Mouse (Mus musculus) cerebellum, postnatal 10 days (tissue): ENCODE measurements at regions not wholly inside any gene's neighbourhood (a gene's known extent, or its start where the extent isn't known, plus 50 kb on each side); places are given as distances from the start of the nearest gene placed in this dataset.

Experiments
- DNase-seq, 2 experiments: peaks; one replicate each; pipeline ENCODE4 v3.0.0; 2021; ENCODE audit warnings: mixed read lengths in 2 of 2

DNA sequence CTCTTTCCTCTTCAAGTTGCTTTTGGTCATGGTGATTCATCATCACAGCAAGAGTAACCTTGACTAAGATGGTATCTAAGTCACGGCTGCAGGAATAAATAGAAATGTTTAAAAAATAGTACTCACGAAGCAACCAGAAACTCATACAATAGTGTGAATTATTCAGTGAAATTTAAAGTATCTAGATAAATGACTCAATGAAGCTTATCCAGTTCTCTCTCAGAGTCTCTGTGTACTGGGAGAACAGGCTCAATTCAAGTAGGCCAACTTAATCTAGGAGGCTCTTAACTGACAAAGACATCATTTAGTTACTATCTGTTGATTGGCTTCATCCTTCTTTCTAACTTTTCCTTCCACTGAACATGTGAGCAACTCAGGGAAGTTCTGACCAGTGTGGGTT lies 175.5 kb upstream of the Pcdh15 start:
- DNase-seq, result no peak

DNA sequence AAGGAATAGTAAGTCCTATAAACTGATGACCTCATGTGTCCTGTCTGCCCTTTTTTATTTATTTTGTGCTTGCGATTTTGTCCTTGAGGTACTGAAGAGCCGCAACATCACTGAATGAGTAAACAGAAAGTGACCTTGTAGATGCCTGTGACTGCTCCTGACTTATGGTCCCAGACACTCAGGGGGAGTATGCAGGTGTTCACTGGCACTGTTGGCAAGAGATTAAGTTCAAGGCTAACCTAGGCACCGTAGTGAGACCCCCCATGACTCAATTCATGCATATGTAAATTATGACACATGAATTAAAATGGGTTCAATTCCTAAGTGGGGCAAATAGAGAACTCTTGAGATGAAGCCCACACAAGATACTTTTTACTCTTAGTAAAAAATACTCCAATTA lies 142.2 kb upstream of the Pcdh15 start:
- no peak for DNase-seq

DNA sequence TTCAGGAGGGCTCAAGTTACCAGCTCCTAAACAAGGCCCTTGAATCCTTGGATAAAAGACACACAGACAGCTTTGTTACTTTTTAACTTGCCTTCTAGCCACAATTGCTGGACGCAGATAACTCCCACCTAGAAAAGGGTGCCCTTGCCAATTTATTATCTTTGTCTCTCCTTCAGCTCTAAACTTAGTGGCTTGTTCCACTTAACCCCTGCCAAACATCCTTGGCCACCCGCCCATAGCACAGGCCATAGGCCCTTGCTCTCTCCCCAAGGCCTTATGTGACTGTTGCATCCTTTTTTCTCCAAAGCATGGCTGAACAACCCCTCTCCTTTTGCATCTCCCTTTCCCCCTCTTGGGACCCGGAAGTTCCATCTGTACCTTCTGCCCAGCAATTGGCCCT lies 139.1 kb upstream of the Pcdh15 start:
- peak; percentile 14 to 22 for DNase-seq

DNA sequence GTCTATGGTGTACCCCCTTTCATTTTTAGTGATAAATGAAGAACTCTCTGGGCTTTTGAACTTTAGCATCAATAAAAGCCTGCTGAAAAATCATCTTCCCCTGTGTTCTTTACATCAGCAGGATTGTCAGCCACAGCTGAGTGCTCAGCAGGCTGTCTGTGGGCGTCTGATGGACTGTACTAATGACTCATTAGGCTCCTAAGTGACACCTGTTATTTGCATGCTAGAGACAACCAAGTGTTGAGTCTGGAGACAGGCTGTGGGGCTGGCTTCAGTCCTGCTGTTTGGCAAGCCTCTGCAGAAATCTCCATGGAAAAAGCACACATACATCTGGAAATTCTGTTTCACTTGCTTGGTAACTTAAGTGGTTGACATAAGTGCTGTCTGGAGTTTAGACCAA lies 117.8 kb upstream of the Pcdh15 start:
- no peak for DNase-seq

DNA sequence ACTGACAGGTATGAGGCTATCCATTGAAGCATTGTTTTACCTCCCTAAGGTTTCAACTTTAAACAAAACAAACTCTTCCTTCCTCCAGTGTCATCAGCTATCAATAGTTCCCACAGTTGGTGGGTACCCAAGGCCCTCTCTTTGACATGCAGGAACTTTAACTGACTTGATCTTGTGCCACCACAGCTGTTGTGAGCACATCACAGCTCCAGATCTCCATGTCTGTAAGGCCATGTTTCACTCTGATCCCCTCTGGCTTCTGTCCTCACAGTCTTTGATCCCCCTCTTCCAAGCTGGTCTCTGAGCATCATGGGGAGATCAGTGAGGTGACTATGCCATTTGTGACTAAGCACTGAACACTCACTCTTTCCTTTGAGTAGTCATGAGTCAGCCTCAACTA lies 110.8 kb upstream of the Pcdh15 start:
- no peak for DNase-seq

DNA sequence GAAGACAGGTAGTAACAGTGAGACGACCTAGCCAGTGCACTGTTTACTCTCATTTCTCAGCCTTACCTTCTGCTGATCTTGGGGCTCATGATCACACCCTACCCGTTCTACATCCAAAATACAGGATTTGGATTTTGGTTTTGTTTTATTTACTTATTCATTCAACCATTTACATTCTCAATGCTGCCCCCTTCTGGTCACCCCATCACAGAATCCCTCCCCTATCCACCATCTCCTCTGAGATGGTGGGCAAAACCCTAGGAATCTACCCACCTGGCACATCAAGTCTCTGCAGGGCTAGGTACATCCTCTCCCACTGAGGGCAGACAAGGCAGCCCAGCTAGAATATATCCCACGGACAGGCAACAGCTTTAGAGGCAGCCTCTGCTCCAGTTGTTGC lies 88.2 kb upstream of the Pcdh15 start:
- DNase-seq, result peak; percentile 6 to 13

DNA sequence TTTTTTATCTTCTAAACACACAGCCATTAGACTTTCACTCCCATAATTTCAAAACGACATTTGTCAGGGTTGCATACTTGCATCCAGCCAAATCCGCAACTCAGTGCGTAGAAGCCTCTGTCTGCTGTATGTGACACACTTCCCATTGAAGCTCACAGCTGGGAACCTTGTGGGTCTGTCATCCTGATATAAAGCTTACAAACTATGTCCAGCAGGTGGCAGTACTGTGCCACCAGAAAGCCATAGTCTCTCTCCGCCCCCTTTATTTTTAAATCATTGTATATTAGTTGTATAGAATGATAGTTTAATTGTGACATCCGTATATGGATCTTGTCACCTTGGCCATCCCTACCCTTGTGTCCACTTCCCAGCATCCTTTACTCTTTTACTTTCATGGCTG lies 87.3 kb upstream of the Pcdh15 start:
- DNase-seq, result peak in 1 of 2 experiments; percentile 8

DNA sequence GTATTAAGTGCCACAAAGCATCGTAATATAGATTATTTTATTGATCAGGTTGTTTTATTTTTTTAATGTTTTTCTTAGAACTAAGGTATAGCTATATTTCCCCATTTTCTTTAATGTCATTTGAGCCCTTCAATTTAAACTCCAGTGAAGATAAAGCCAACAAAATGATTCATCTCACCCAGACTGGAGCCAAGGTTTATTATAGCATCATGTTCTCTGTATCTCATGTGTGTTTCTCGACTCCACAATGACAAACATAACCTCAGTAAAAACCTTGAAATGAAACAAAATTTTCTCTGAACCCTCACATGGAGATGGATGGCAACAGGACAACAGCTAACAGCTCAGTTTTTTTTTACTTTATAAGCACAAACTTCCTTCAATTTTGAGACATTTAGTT lies 61.7 kb upstream of the Pcdh15 start:
- DNase-seq, result no peak

DNA sequence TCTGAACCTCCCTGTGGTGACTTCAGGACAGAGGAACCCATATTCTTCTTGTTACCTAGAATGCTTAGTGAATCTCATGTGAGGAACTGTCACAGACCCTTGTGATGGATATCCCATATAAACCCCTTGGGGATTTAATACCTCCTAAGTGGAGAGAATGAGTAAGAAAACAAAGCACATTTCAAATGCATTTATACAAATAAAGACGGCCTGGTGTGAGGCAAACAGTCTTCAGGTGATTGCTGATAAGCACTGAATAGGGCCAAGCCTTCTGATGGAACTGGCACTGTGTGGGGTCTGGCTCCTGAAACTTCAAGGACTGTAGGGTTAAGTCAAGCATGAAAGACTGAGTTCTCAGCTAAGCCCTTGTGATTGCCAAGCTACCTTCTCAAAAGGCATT lies 59.6 kb upstream of the Pcdh15 start:
- DNase-seq, result no peak
